Mouse (Mus musculus): ENCODE measurements around the gene Tmem147.

DNA sequence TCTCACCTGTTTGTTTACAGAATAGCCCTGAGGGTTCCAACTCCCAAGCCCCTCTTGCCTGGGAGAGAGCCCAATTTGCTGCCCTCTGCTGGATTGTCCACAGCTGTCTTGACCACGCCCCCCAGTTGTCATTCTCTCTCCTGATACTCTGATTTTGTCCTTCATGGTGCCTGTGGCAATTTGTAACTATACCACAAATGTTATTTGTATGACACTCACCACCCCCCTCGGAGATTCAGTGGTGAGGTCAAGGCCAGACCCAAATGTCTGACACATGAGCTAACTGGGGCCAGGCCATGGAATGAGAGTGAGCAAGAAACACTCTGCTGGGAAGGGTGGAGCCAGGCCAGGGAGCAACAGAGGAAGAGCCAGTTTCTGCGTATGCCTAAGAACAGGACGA lies 29.5 kb upstream of the Tmem147 start:
- TF ChIP-seq USF1 (IDR thresholded peaks at IDR 0.05; ENCODE audit: low read depth) (no peak), CTCF (IDR thresholded peaks at IDR 0.05; ENCODE audit: control insufficient read depth, insufficient read depth, insufficient read length) (no peak)
